Mouse (Mus musculus) thymus, postnatal 36 days (tissue): ENCODE measurements around the gene Ncapd3.

Experiments used
- DNase-seq, 2 experiments: peaks; one replicate each; pipeline ENCODE4 v3.0.0; 2022; ENCODE audit warnings: mixed read lengths in 2 of 2

Gene Ncapd3

DNA sequence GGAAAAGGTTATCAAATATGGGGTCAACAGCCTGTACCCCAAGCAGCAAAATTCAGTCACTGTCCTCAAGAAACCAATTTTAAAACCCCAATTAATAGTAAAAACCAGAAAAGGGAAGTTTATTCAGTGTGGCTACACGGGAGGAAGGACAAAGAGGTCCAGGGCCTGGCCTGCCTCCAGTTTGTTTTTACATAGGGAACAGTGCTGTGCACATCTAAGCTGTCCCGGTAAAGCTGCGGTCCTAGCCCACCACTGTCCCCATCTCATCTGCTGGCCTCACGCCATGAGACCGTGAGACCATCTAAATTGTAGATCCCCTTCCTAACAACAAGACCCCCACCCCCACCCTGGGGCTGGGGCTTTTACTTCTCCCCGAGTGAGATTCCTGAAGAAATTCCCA lies 95.5 kb downstream of the Ncapd3 start:
- no peak for DNase-seq

DNA sequence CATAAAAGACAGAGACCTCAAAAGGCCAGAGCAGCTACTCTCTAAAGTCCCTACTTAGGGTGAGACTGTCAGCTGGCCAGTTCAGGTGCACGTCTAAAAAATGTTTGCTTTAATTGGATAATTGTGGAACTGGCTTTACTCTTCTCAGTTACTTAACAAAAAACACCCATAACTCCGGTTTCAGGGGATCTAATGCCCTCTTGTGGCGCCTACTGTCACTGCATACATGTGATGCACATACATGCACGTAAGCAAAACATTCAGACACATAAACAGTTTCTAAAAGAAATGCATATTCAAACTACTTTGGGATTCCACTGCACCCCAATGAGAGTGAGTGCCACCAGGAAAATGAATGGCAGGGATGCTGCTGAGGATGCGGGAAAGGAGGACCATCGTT lies 96.6 kb downstream of the Ncapd3 start:
- DNase-seq: no peak

DNA sequence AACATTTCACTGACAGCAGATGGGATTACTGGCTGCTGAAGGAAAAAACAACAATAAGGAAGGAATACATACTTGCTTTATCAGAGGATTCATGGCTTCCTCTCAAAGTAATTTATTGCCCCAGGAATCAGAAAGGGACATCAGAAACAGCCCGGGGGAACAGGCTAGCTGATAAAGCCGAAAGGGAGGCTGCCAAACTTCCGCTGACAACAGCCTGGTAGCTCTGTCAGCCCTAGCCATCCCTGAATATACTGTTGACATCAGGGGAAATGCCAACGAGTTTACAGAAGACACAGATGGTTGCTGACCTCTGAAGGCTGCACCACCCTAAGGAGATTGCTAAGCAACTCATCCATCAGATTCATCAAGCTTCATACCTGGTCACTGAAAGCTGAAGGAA lies 98.7 kb downstream of the Ncapd3 start:
- DNase-seq: no peak

DNA sequence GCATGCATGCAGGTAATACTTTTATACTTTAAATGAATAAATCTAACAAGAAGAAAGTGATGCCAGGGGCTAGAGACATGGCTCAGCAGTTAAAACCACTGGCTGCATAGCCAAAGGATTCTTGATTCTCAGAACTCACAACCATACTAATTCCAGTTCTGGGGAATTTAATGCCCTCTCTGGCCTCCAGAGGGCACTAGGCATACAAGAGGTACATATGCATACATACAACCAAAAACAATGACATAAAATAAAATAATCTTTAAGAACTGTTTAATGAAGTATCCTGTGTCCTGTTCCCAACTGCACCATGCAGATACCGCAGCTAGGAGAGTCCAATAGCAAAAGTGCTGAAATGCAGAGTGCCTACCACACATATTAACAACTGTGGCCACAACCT lies 104.4 kb downstream of the Ncapd3 start:
- DNase-seq: no peak

DNA sequence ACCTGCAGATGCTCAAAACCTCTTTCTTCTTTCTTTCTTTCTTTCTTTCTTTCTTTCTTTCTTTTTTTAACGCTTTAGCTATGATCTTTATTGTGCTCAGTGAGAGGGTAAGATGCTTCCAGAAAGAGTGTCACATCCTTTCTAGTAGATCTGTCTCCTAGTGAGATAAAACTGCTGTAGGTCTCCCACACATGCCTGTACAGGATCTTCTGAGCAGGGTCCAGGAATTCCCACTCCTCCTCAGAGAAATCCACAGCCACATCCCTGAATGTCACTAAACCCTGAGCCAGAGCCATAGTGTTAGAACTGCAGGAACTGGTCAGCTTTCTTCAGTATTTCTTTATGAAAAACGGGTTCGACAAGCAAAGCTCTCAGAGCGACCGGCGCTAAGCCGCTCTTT lies 105.4 kb downstream of the Ncapd3 start:
- DNase-seq: no peak

DNA sequence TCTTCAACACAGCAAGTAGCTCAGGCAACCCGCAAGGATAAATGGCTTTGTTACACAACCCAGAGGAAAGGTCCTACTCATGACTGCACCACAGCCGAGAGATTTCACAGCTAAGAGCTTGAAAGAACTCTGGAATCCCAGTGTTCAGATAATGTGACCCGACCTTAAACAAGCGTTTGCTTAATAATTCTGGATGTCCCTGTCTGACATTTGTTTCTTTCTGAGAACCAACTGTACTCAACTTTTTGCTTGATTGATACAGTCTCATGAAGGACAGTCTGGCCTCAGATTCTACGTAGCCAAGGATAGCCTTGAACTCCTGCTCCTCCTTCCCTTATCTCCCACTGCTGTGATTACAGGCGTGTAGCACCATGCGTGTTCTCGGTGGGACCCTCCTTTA lies 106.7 kb downstream of the Ncapd3 start:
- DNase-seq: no peak

DNA sequence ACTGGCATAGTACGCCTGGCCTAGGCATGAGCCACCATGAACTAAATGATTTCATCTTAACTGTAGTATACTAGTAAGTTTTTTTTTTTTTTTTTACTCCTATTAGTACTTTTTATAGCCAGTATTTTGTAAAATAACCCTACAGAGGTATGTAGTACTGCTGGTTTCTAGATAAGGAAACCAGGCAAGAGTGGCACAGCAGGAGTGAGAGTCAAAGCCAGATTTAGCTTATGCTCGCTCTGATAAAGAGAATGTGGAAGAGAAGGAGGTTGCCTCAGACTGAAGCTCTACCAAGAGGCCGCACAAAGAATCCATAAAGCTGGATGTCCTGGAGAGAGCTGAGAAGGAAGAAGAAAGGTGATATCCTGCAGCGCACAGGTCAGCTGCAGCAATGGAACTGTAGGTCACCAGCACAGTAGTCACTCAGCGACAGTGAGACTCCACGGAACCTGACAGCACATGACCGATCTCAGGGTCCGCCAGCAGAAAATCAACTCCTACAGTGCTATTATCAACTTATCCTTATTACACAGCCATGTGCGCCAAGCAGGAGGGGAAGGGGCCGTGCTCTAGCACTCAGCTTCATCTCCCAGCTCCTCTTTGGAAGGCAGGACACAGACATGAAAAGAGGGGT lies 110.6 kb downstream of the Ncapd3 start:
- no peak for DNase-seq

DNA sequence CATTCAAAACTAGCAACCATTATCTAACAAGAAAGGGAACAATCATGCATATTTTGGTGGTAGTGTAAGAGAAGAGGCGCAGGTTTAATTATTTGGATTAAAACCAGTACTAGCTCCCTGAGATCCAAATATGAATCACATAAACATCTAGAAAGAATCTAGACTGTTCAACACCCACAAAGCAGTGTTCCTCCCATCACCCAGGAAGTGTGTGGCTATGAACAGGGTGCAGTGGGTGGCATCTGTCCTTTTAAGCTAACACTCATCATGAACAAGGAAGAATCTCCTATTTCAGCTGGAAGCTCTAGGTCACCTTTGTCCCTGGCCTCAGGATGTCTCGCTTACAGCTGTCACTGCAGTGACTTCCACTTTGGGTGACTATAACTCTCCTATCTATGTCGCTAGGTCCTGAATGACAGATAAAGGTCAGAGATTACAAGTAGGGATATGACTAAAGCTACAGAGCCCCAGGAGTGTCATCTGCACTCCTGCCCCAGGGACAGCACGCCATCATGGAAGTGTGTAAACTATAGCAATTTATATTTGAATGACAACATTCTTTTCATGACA lies 114.4 kb downstream of the Ncapd3 start:
- no peak for DNase-seq
